Mouse (Mus musculus) neural tube, embryonic 13.5 days (tissue): ENCODE results near the gene Gm3012. TPM values are rescaled to one million over a fixed set of nuclear protein-coding genes. Genes with fewer than 3 reads are reported as not detected.
"Not testable (repeated sequence)": the region's sequence is repeated elsewhere in the genome, so short reads cannot be mapped to it uniquely, and the experiment has no call there.

Experiments used
- ATAC-seq: fragments of 200-750 bp; cut with Nextera tagmentation; 2 replicates; pipeline ENCODE4 v1.8.0; 2017; ENCODE audit warnings: low read depth, mild to moderate bottlenecking, moderate TSS enrichment, moderate library complexity
- H3K27ac ChIP-seq: fragments of 300-500 bp; sonication (generic); replicated peaks from 2 replicates; pipeline ENCODE4 v1.5.1; 2015; ENCODE audit warnings: moderate library complexity, mild to moderate bottlenecking, inconsistent platforms
- H3K27me3 ChIP-seq: fragments of 300-500 bp; sonication (generic); 2 replicates; pipeline ENCODE4 v1.6.1; 2015; ENCODE audit warnings: mild to moderate bottlenecking, inconsistent platforms
- H3K36me3 ChIP-seq: fragments of 300-500 bp; sonication (generic); 2 replicates; pipeline ENCODE4 v1.6.1; 2015; ENCODE audit warnings: mild to moderate bottlenecking, inconsistent platforms
- H3K4me1 ChIP-seq: fragments of 300-500 bp; sonication (generic); replicated peaks from 2 replicates; pipeline ENCODE4 v1.6.1; 2015; ENCODE audit warnings: inconsistent platforms
- H3K4me2 ChIP-seq: fragments of 300-500 bp; sonication (generic); 2 replicates; pipeline ENCODE4 v1.6.1; 2015; ENCODE audit warnings: inconsistent platforms, mild to moderate bottlenecking, moderate library complexity
- H3K4me3 ChIP-seq: fragments of 300-500 bp; sonication (generic); 2 replicates; pipeline ENCODE4 v1.5.1; 2015; ENCODE audit warnings: mild to moderate bottlenecking, inconsistent platforms
- H3K9ac ChIP-seq: fragments of 300-500 bp; sonication (generic); 2 replicates; pipeline ENCODE4 v1.6.1; 2015; ENCODE audit warnings: moderate library complexity, mild to moderate bottlenecking, inconsistent platforms
- H3K9me3 ChIP-seq: fragments of 300-500 bp; sonication (generic); 2 replicates; pipeline ENCODE4 v1.6.1; 2016; ENCODE audit warnings: inconsistent platforms
- WGBS: fragments of 180-500 bp; shearing (Covaris S2); methylation state at CpG from one replicate; pipeline ENCODE4 v1.1.7; 2015; 5-methylcytosine and 5-hydroxymethylcytosine counted together
- polyA plus RNA-seq: library from polyadenylated mRNA; unstranded; fragments of >200 nt; fragmentation: Nextera tagmentation; extraction: Ambion mirVana; gene quantifications from 2 replicates; pipeline ENCODE4 v1.2.1, GENCODE M21; 2015

Gm3012 gene
- polyA plus RNA-seq, result not detected in 2 replicates

DNA sequence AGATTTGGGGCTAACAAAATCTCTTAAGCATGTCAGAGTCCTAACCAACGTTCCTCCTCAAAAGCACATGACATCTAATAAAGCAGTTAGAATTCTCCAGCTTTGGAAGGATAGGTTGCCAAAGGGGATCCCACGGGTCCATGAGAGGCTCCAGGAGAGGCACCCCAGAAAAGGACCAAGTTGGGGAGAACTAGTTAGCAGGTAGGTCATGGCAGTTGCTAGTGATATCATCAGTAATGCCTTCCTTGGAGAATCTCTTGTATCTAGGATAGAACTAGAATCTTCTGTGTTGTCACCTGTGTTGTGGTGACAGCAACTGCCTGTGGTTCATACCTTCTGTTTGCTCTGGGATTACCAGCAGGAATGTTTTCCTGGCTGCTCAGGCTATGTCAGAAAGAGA lies at the start of gene Gm3012:
Gene Gm3012, plus strand, starts transcription at position 301 of the 400 bp plus-strand sequence.
- H3K36me3 ChIP-seq, ATAC-seq, H3K4me3 ChIP-seq, H3K4me2 ChIP-seq, H3K27me3 ChIP-seq, H3K27ac ChIP-seq, H3K9ac ChIP-seq, H3K9me3 ChIP-seq, H3K4me1 ChIP-seq: not testable (repeated sequence)
- WGBS, result no CpG with 5 or more reads among the region's 2 CpGs

DNA sequence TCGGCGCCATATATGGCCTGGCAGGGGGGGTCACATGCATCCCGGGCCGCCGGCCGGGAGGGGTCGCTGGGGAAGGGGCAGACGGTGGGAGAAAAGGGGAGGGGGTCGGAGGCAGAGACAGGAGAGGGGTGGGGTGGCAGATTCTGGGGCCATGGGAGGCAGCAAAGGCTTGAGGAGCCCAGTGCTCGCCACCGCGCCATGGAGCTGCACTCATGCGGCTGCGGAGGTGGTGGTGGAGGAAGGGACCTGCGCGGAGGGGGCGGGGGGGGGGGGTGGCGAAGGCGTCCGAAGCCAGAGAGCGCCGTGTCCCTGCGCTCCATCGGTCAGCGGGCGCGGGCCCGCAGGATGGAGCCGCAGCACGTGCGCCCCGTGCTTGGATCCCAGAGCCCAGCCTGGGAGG lies 17.4 kb downstream of the Gm3012 start, which contains the start of gene Gm3020:
Gene Gm3020, plus strand, starts transcription at position 301 of the 400 bp plus-strand sequence.
- not testable (repeated sequence) for H3K9ac ChIP-seq, H3K4me1 ChIP-seq, H3K36me3 ChIP-seq, H3K9me3 ChIP-seq, H3K4me3 ChIP-seq, H3K27ac ChIP-seq, H3K4me2 ChIP-seq, H3K27me3 ChIP-seq, ATAC-seq
- no CpG with 5 or more reads among the region's 32 CpGs for WGBS

DNA sequence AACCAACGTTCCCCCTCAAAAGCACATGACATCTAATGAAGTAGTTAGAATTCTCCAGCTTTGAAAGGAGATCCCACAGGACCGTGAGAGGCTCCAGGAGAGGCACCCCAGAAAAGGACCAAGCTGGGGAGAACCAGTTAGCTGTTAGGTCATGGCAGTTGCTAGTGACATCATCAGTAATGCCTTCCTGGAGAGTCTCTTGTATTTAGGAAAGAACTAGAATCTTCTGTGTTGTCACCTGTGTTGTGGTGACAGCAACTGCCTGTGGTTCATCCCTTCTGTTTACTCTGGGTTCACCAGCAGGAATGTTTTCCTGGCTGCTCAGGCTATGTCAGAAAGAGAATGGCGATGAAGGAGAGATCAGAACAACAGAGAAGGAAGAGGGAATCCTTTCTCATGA lies 54.2 kb downstream of the Gm3012 start, which contains the start of gene Gm3043:
Gene Gm3043, plus strand, starts transcription at position 301 of the 400 bp plus-strand sequence.
- not testable (repeated sequence) for H3K4me1 ChIP-seq, H3K36me3 ChIP-seq, H3K4me2 ChIP-seq, H3K9me3 ChIP-seq, H3K9ac ChIP-seq, H3K27ac ChIP-seq, H3K27me3 ChIP-seq, H3K4me3 ChIP-seq, ATAC-seq
- no CpG with 5 or more reads among the region's 3 CpGs for WGBS

Other genes starting within 250 kb of the Gm3012 start
- gene Gm10413, start 239.4 kb upstream of the Gm3012 start, polyA plus RNA-seq, result not detected in 2 replicates
- 11.6 and 12.3 TPM in 2 replicates for gene Gm10409, start 221.9 kb upstream of the Gm3012 start, polyA plus RNA-seq
- 5.0 and 6.3 TPM in 2 replicates for gene Gm3005, start 206.4 kb upstream of the Gm3012 start, polyA plus RNA-seq
- not detected in 2 replicates for gene Gm10408, start 185.1 kb upstream of the Gm3012 start, polyA plus RNA-seq
- 11.6 and 12.3 TPM in 2 replicates for gene Gm3020, start 17.5 kb downstream of the Gm3012 start, polyA plus RNA-seq
- gene Gm3043, start 54.3 kb downstream of the Gm3012 start, polyA plus RNA-seq, result not detected in 2 replicates
- 3.0 and 3.2 TPM in 2 replicates for gene Gm3002, start 175.6 kb downstream of the Gm3012 start, polyA plus RNA-seq
- gene Gm3033, start 211.7 kb downstream of the Gm3012 start, polyA plus RNA-seq, result 0.31 TPM in 1 of 2 replicates, not detected in the other
- gene Gm2916, start 249.7 kb downstream of the Gm3012 start, polyA plus RNA-seq, result not detected in 2 replicates